Mouse (Mus musculus) cerebellum, adult 2 months (tissue): ENCODE measurements around the gene Dock2. TPM values are rescaled to one million over a fixed set of nuclear protein-coding genes. Genes with fewer than 3 reads are reported as not detected.
A peak's percentile ranks its signal among the peaks of the same experiment; 100 is the strongest.

Experiments used
- DNase-seq, 2 experiments: peaks; one replicate each; pipeline ENCODE4 v3.0.0; 2021
- H3K27ac ChIP-seq: fragments of 200-500 bp; 2 replicates; pipeline ENCODE4 v1.5.1; 2012; ENCODE audit warnings: low read length, control low read depth, inconsistent platforms; ENCODE audit not compliant: insufficient read depth
- H3K27me3 ChIP-seq: fragments of 200-500 bp; 2 replicates; pipeline ENCODE4 v1.6.1; 2012; ENCODE audit warnings: inconsistent platforms, mild to moderate bottlenecking, low read length, moderate library complexity; ENCODE audit not compliant: control insufficient read depth, insufficient read depth
- H3K4me1 ChIP-seq: fragments of 200-500 bp; 2 replicates; pipeline ENCODE4 v1.6.1; 2011; ENCODE audit warnings: low read length; ENCODE audit not compliant: control insufficient read depth, insufficient read depth
- H3K4me3 ChIP-seq: fragments of 200-500 bp; replicated peaks from 2 replicates; pipeline ENCODE3; 2011; ENCODE audit warnings: mild to moderate bottlenecking, low read depth, low read length, control low read depth; ENCODE audit not compliant: insufficient read depth
- CTCF ChIP-seq: fragments of 200-500 bp; IDR thresholded peaks from 2 replicates; pipeline ENCODE4 v1.5.1; 2011; ENCODE audit warnings: low read depth, mild to moderate bottlenecking, control low read depth, low read length, moderate library complexity, borderline replicate concordance; ENCODE audit not compliant: insufficient read depth
- POLR2A ChIP-seq: fragments of 200-500 bp; IDR thresholded peaks from 2 replicates; pipeline ENCODE4 v1.6.1; 2011; ENCODE audit warnings: low read length, control low read depth, borderline replicate concordance; ENCODE audit not compliant: insufficient read depth
- WGBS: fragments of 180-500 bp; shearing (Covaris S2); methylation state at CpG from one replicate; pipeline ENCODE4 v1.1.7; 2018; 5-methylcytosine and 5-hydroxymethylcytosine counted together
- polyA plus RNA-seq: library from polyadenylated mRNA; depleted of rRNA; stranded (reverse); fragments of >200 nt; gene quantifications from 2 replicates; pipeline ENCODE4 v1.2.3, GENCODE M21; 2012

Dock2 gene
- polyA plus RNA-seq, 1 experiment: 0.69 TPM

- H3K27ac ChIP-seq: no peak overlapping the region
- WGBS: 73% methylated on average over 7 of the region's 7 CpGs
- H3K4me1 ChIP-seq: no peaks in the 10 kb centered on the region
- no peak for TF ChIP-seq CTCF
- TF ChIP-seq POLR2A: no peak
- no peaks in the 10 kb centered on the region for H3K27me3 ChIP-seq
- no peak overlapping the region for H3K4me3 ChIP-seq
- DNase-seq: no peak
These were observed 239.1 kb downstream of the Dock2 start for GRCm38 (mm10) chr11:34544631-34545030.

GRCm38 (mm10) chr11:34532131-34532530, 251.6 kb downstream of the Dock2 start:
- no peaks in the 10 kb centered on the region for H3K27me3 ChIP-seq
- H3K27ac ChIP-seq: no peak overlapping the region
- TF ChIP-seq CTCF (no peak), POLR2A (no peak)
- no peaks in the 10 kb centered on the region for H3K4me1 ChIP-seq
- no peak for DNase-seq
- 95% methylated on average over 10 of the region's 10 CpGs for WGBS
- no peak overlapping the region for H3K4me3 ChIP-seq

GRCm38 (mm10) chr11:34530971-34531370, 252.7 kb downstream of the Dock2 start:
- DNase-seq: no peak
- TF ChIP-seq POLR2A (no peak), CTCF (no peak)
- 88% methylated on average over 3 of the region's 3 CpGs for WGBS
- no peaks in the 10 kb centered on the region for H3K4me1 ChIP-seq
- H3K27me3 ChIP-seq: no peaks in the 10 kb centered on the region
- H3K4me3 ChIP-seq: no peak overlapping the region
- H3K27ac ChIP-seq: no peak overlapping the region

- Histone ChIP-seq H3K4me3 (no peak overlapping the region), H3K27me3 (no peaks in the 10 kb centered on the region), H3K27ac (no peak overlapping the region), H3K4me1 (no peaks in the 10 kb centered on the region)
- TF ChIP-seq POLR2A (no peak), CTCF (no peak)
- no peak for DNase-seq
- WGBS: 63% methylated on average over 4 of the region's 4 CpGs
These were observed 255.7 kb downstream of the Dock2 start for GRCm38 (mm10) chr11:34528006-34528405.

GRCm38 (mm10) chr11:34527238-34527637, 256.5 kb downstream of the Dock2 start:
- TF ChIP-seq POLR2A: no peak
- no peak for TF ChIP-seq CTCF
- DNase-seq: no peak
- 88% methylated on average over 5 of the region's 5 CpGs for WGBS

GRCm38 (mm10) chr11:34525096-34525891, 258.4 kb downstream of the Dock2 start:
- WGBS: 71% methylated on average over 7 of the region's 7 CpGs
- TF ChIP-seq CTCF (no peak), POLR2A (no peak)
- Histone ChIP-seq H3K27me3 (no peaks in the 10 kb centered on the region), H3K27ac (no peak overlapping the region), H3K4me3 (no peak overlapping the region), H3K4me1 (no peaks in the 10 kb centered on the region)
- no peak for DNase-seq

More at GRCm38 (mm10) chr11:34527238-34527637, 256.5 kb downstream of the Dock2 start:
- H3K4me1 ChIP-seq: no peaks in the 10 kb centered on the region
- no peaks in the 10 kb centered on the region for H3K27me3 ChIP-seq
- H3K4me3 ChIP-seq: no peak overlapping the region
- H3K27ac ChIP-seq: no peak overlapping the region

- no peak for TF ChIP-seq CTCF
- no peak for TF ChIP-seq POLR2A
- 93% methylated on average over 4 of the region's 4 CpGs for WGBS
These were observed 259.1 kb downstream of the Dock2 start for GRCm38 (mm10) chr11:34524586-34524985.

GRCm38 (mm10) chr11:34518566-34518965, 265.1 kb downstream of the Dock2 start:
- Histone ChIP-seq H3K4me1 (no peaks in the 10 kb centered on the region), H3K27me3 (no peaks in the 10 kb centered on the region), H3K27ac (no peak overlapping the region), H3K4me3 (no peak overlapping the region)
- DNase-seq: peak; percentile 6 to 10
- TF ChIP-seq POLR2A (no peak), CTCF (no peak)
- WGBS: 35% methylated on average over 5 of the region's 5 CpGs

More at GRCm38 (mm10) chr11:34524586-34524985, 259.1 kb downstream of the Dock2 start:
- no peak overlapping the region for H3K4me3 ChIP-seq
- no peak for DNase-seq
- no peaks in the 10 kb centered on the region for H3K27me3 ChIP-seq
- H3K27ac ChIP-seq: no peak overlapping the region
- H3K4me1 ChIP-seq: no peaks in the 10 kb centered on the region
